Mouse (Mus musculus) MEL (cell line): ENCODE results near the gene Tmc8. TPM values are rescaled to one million over a fixed set of nuclear protein-coding genes. Genes with fewer than 3 reads are reported as not detected.

Experiments used
- DNase-seq: peaks from one replicate; pipeline ENCODE4 v3.0.0; 2011; ENCODE audit warnings: low read depth, low spot score
- H3K27ac ChIP-seq: 2 replicates; pipeline ENCODE4 v1.5.1; 2012; ENCODE audit warnings: low read depth, mild to moderate bottlenecking, control low read depth, low read length, moderate library complexity; ENCODE audit not compliant: control insufficient read depth
- H3K27me3 ChIP-seq, 2 experiments: fragments of 150-350 bp in 1 of 2; sonication (generic) in 1 of 2; 2 replicates each; pipeline ENCODE4 v1.6.1; 2012; ENCODE audit warnings: low read length in 2 of 2, mild to moderate bottlenecking in 2 of 2, improper control_type of control experiment in 1 of 2, moderate library complexity in 1 of 2; ENCODE audit not compliant: insufficient read depth in 2 of 2, control insufficient read depth in 1 of 2
- H3K36me3 ChIP-seq, 2 experiments: 2 replicates each; pipeline ENCODE4 v1.6.1; 2012 to 2014; ENCODE audit warnings: low read length in 2 of 2, improper control_type of control experiment in 1 of 2, inconsistent platforms in 1 of 2, mild to moderate bottlenecking in 1 of 2; ENCODE audit not compliant: insufficient read depth in 2 of 2, control insufficient read depth in 1 of 2
- H3K4me1 ChIP-seq, 2 experiments: fragments of 150-350 bp in 1 of 2; sonication (generic) in 1 of 2; 2 replicates each; pipeline ENCODE4 v1.6.1; 2012; ENCODE audit warnings: low read length in 2 of 2, improper control_type of control experiment in 1 of 2, mild to moderate bottlenecking in 1 of 2; ENCODE audit not compliant: insufficient read depth in 2 of 2, control insufficient read depth in 1 of 2
- H3K4me3 ChIP-seq, 2 experiments: fragments of 150-350 bp in 1 of 2; sonication (generic) in 1 of 2; 2 replicates each; pipeline ENCODE4 v1.5.1; 2012; ENCODE audit warnings: low read depth in 2 of 2, low read length in 2 of 2, mild to moderate bottlenecking in 2 of 2, moderate library complexity in 2 of 2, control low read depth in 1 of 2, improper control_type of control experiment in 1 of 2; ENCODE audit not compliant: control insufficient read depth in 1 of 2, insufficient read depth in 1 of 2
- H3K79me2 ChIP-seq: 2 replicates; pipeline ENCODE4 v1.6.1; 2012; ENCODE audit warnings: mild to moderate bottlenecking, low read length, moderate library complexity; ENCODE audit not compliant: control insufficient read depth, poor library complexity, insufficient read depth
- H3K9ac ChIP-seq: 2 replicates; pipeline ENCODE4 v1.6.1; 2012; ENCODE audit warnings: low read depth, mild to moderate bottlenecking, control low read depth, low read length, moderate library complexity; ENCODE audit not compliant: control insufficient read depth, poor library complexity, severe bottlenecking
- H3K9me3 ChIP-seq: fragments of 150-350 bp; sonication (generic); replicated peaks from 2 replicates; pipeline ENCODE4 v1.6.1; 2012; ENCODE audit warnings: mild to moderate bottlenecking, low read length, improper control_type of control experiment, moderate library complexity; ENCODE audit not compliant: insufficient read depth
- CHD1 ChIP-seq: IDR thresholded peaks from 2 replicates; pipeline ENCODE4 v1.6.1; 2012; ENCODE audit warnings: low read depth, mild to moderate bottlenecking, inconsistent platforms, low read length, improper control_type of control experiment
- CTCF ChIP-seq, 3 experiments: IDR thresholded peaks in 2 of 3; conservative IDR thresholded peaks in 1 of 3; 2 replicates each; pipeline ENCODE4 v1.5.1; 2011 to 2012; ENCODE audit warnings: low read length in 3 of 3, low read depth in 2 of 3, mild to moderate bottlenecking in 2 of 3, improper control_type of control experiment in 1 of 3, inconsistent platforms in 1 of 3, mixed read lengths in 1 of 3, moderate library complexity in 1 of 3; ENCODE audit not compliant: control insufficient read depth in 1 of 3, insufficient read depth in 1 of 3, poor library complexity in 1 of 3, severe bottlenecking in 1 of 3
- E2F4 ChIP-seq: IDR thresholded peaks from 2 replicates; pipeline ENCODE4 v1.6.1; 2011; ENCODE audit warnings: low read depth, low read length, improper control_type of control experiment, borderline replicate concordance
- ETS1 ChIP-seq: IDR thresholded peaks from 2 replicates; pipeline ENCODE4 v1.6.1; 2012; ENCODE audit warnings: low read depth, mild to moderate bottlenecking, inconsistent platforms, low read length, improper control_type of control experiment, moderate library complexity
- GABPA ChIP-seq: IDR thresholded peaks from 2 replicates; pipeline ENCODE4 v1.6.1; 2012; ENCODE audit warnings: low read depth, mild to moderate bottlenecking, inconsistent platforms, low read length, improper control_type of control experiment, moderate library complexity
- HCFC1 ChIP-seq: IDR thresholded peaks from 2 replicates; pipeline ENCODE4 v1.6.1; 2012; ENCODE audit warnings: low read depth, mild to moderate bottlenecking, inconsistent platforms, low read length, improper control_type of control experiment, moderate library complexity
- MAX ChIP-seq: IDR thresholded peaks from 2 replicates; pipeline ENCODE4 v1.6.1; 2011; ENCODE audit warnings: low read length, improper control_type of control experiment
- MXI1 ChIP-seq: IDR thresholded peaks from 2 replicates; pipeline ENCODE4 v1.6.1; 2011; ENCODE audit warnings: mild to moderate bottlenecking, low read depth, low read length, improper control_type of control experiment
- MYC ChIP-seq: IDR thresholded peaks from 2 replicates; pipeline ENCODE4 v1.6.1; 2011; ENCODE audit warnings: low read depth, mild to moderate bottlenecking, low read length, improper control_type of control experiment, moderate library complexity
- NRF1 ChIP-seq: IDR thresholded peaks from 2 replicates; pipeline ENCODE4 v1.6.1; 2014; ENCODE audit warnings: low read depth, mild to moderate bottlenecking, inconsistent platforms, low read length, improper control_type of control experiment, moderate library complexity; ENCODE audit not compliant: poor library complexity, insufficient read depth, severe bottlenecking
- POLR2AphosphoS5 ChIP-seq: IDR thresholded peaks from 2 replicates; pipeline ENCODE4 v1.6.1; 2012; ENCODE audit warnings: low read depth, borderline replicate concordance, mild to moderate bottlenecking, inconsistent platforms, low read length, moderate library complexity, mixed read lengths
- SMC3 ChIP-seq: IDR thresholded peaks from 2 replicates; pipeline ENCODE4 v1.6.1; 2011; ENCODE audit warnings: low read depth, low read length, improper control_type of control experiment
- TBP ChIP-seq: IDR thresholded peaks from 2 replicates; pipeline ENCODE4 v1.8.0; 2011; ENCODE audit warnings: low read depth, low read length, improper control_type of control experiment
- UBTF ChIP-seq: IDR thresholded peaks from 2 replicates; pipeline ENCODE4 v1.6.1; 2012; ENCODE audit warnings: low read depth, mild to moderate bottlenecking, inconsistent platforms, low read length, improper control_type of control experiment, moderate library complexity, borderline replicate concordance; ENCODE audit not compliant: insufficient read depth
- USF1 ChIP-seq: IDR thresholded peaks from 2 replicates; pipeline ENCODE4 v1.6.1; 2014; ENCODE audit warnings: low read depth, mild to moderate bottlenecking, inconsistent platforms, low read length, improper control_type of control experiment, moderate library complexity
- USF2 ChIP-seq, 2 experiments: IDR thresholded peaks; 2 replicates each; pipeline ENCODE4 v1.6.1; 2011 to 2012; ENCODE audit warnings: improper control_type of control experiment in 2 of 2, low read length in 2 of 2, borderline replicate concordance in 1 of 2, inconsistent platforms in 1 of 2, low read depth in 1 of 2, mild to moderate bottlenecking in 1 of 2; ENCODE audit not compliant: insufficient read depth in 1 of 2
- ZC3H11A ChIP-seq: IDR thresholded peaks from 2 replicates; pipeline ENCODE4 v1.6.1; 2012; ENCODE audit warnings: low read depth, mild to moderate bottlenecking, inconsistent platforms, low read length, improper control_type of control experiment
- ZKSCAN1 ChIP-seq: IDR thresholded peaks from 2 replicates; pipeline ENCODE4 v1.6.1; 2012; ENCODE audit warnings: low read depth, mild to moderate bottlenecking, inconsistent platforms, low read length, improper control_type of control experiment, moderate library complexity
- ZMIZ1 ChIP-seq: IDR thresholded peaks from 2 replicates; pipeline ENCODE4 v1.6.1; 2012; ENCODE audit warnings: low read depth, mild to moderate bottlenecking, inconsistent platforms, low read length, improper control_type of control experiment, moderate library complexity
- ZNF384 ChIP-seq: IDR thresholded peaks from 2 replicates; pipeline ENCODE4 v1.6.1; 2012; ENCODE audit warnings: low read depth, mild to moderate bottlenecking, inconsistent platforms, low read length, improper control_type of control experiment
- polyA plus RNA-seq, 2 experiments: library from polyadenylated mRNA; stranded (reverse) in 1 of 2; unstranded in 1 of 2; fragments of >175 nt in 1 of 2; fragments of >200 nt in 1 of 2; gene quantifications; 2 replicates each; pipeline versions ENCODE4 v1.2.1 to v1.2.4; 2012; ENCODE audit warnings: low replicate concordance in 2 of 2, low read depth in 1 of 2; ENCODE audit not compliant: insufficient read length in 2 of 2, insufficient read depth in 1 of 2, missing spikeins in 1 of 2
- total RNA-seq: library from RNA; depleted of rRNA; stranded (reverse); fragments of 300-350 nt; gene quantifications from 2 replicates; pipeline ENCODE4 v1.2.3, GENCODE M21; 2012

Tmc8 gene
- total and polyA plus RNA-seq, 3 experiments: 15.4 to 23.5 TPM; not detected in 1

- no peaks in the 10 kb centered on the region for H3K9me3 ChIP-seq
- H3K27me3 ChIP-seq: no peaks in the 10 kb centered on the region
- no peak for DNase-seq
- H3K4me3 ChIP-seq: no peak overlapping the region
- H3K4me1 ChIP-seq: no peaks in the 10 kb centered on the region
- H3K9ac ChIP-seq: no peak overlapping the region
- TF ChIP-seq MYC (no peak), CHD1 (no peak), E2F4 (no peak), GABPA (no peak), ZKSCAN1 (no peak), MAX (no peak), TBP (no peak), CTCF (IDR thresholded peaks at IDR 0.05 in 2 of 3, conservative IDR thresholded peaks at IDR 0.05 in 1 of 3; ENCODE audit: control insufficient read depth in 1 of 3, insufficient read depth in 1 of 3, low read depth in 2 of 3, low read length in 3 of 3, poor library complexity in 1 of 3, severe bottlenecking in 1 of 3) (no peak), NRF1 (no peak), SMC3 (no peak), ETS1 (no peak), ZC3H11A (no peak), ZMIZ1 (no peak), UBTF (no peak), USF1 (no peak)
- no peaks in the 10 kb centered on the region for H3K79me2 ChIP-seq
- no peak overlapping the region for H3K27ac ChIP-seq
- H3K36me3 ChIP-seq: no peaks in the 10 kb centered on the region
Observed at GRCm38 (mm10) chr11:117765361-117765760, 16.5 kb upstream of the Tmc8 start.

- H3K4me3 ChIP-seq: no peak overlapping the region
- TF ChIP-seq ZC3H11A (no peak), USF1 (no peak), ZNF384 (no peak), POLR2AphosphoS5 (no peak), HCFC1 (no peak), USF2 (IDR thresholded peaks at IDR 0.05; ENCODE audit: borderline replicate concordance in 1 of 2, insufficient read depth in 1 of 2, low read depth in 1 of 2, low read length in 2 of 2) (no peak), ZMIZ1 (no peak), MXI1 (no peak)
- DNase-seq: no peak
- no peaks in the 10 kb centered on the region for H3K79me2 ChIP-seq
- H3K36me3 ChIP-seq: no peaks in the 10 kb centered on the region
- H3K27ac ChIP-seq: no peak overlapping the region
- H3K4me1 ChIP-seq: no peaks in the 10 kb centered on the region
- H3K9ac ChIP-seq: no peak overlapping the region
- no peaks in the 10 kb centered on the region for H3K9me3 ChIP-seq
- no peaks in the 10 kb centered on the region for H3K27me3 ChIP-seq
Observed at GRCm38 (mm10) chr11:117766275-117766674, 15.6 kb upstream of the Tmc8 start.
